20 mouse cellular contexts compared by ENCODE assay signal in the genomic region with DNA sequence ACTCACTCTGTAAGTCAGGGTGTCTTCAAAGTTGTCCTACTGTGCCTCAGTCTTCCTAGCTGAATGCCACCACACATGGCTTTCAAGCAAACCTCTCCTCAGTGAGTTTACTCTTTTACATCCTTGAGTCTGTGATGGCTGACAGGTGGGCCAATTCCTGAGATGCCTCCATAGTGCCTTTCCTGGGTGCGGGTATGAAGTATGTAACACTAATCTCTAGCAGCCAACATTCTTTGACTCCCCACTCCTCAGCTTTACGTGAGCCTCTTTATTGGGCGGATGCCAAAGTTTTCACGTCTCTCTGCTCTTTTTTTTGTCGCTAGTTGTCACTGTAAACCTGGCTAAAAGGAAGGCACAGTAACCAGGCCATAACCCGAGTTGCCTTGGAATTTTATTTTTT. TPM values are rescaled to one million over a fixed set of nuclear protein-coding genes. Genes with fewer than 3 reads are reported as not detected.
"Had no signal": no experiment of that assay in that cellular context is flagged by ENCODE, and none has a peak within 500 bp of the region (broad histone marks: within the 10 kb centered on the region; RNA-seq: fewer than 3 reads in every experiment).

No protein-coding gene starts in this region.

- ATAC-seq: liver, embryonic 12.5 days; midbrain, embryonic 13.5 days; midbrain, embryonic 15.5 days had no signal

- H3K27ac ChIP-seq: liver, embryonic 12.5 days; liver, embryonic 14.5 days; midbrain, embryonic 10.5 days; midbrain, embryonic 13.5 days; midbrain, embryonic 15.5 days; neural tube, embryonic 13.5 days; neural tube, embryonic 15.5 days had no signal

- H3K9ac ChIP-seq: liver, embryonic 12.5 days; liver, embryonic 14.5 days; midbrain, embryonic 13.5 days; midbrain, embryonic 15.5 days; neural tube, embryonic 13.5 days; neural tube, embryonic 15.5 days had no signal

- H3K27me3 ChIP-seq: liver, embryonic 12.5 days; midbrain, embryonic 13.5 days; midbrain, embryonic 15.5 days; neural tube, embryonic 13.5 days; neural tube, embryonic 15.5 days had no signal

- H3K9me3 ChIP-seq: liver, embryonic 12.5 days; midbrain, embryonic 10.5 days; midbrain, embryonic 13.5 days; midbrain, embryonic 15.5 days; neural tube, embryonic 13.5 days; neural tube, embryonic 15.5 days had no signal

- H3K4me1 ChIP-seq: midbrain, embryonic 13.5 days; midbrain, embryonic 15.5 days; neural tube, embryonic 13.5 days; neural tube, embryonic 15.5 days had no signal

- DNase-seq: lung, adult 18-20 months; lung, postnatal 14 days; lung, postnatal 4 days; retina, postnatal 1 day; right cerebral cortex, adult 18-20 months; right cerebral cortex, postnatal 25 days; right cerebral cortex, postnatal 4 days; spleen, adult 18-20 months; thymus, adult 18-20 months; thymus, postnatal 14 days; thymus, postnatal 36 days had no signal

- H3K36me3 ChIP-seq: liver, embryonic 12.5 days; midbrain, embryonic 10.5 days; midbrain, embryonic 13.5 days; midbrain, embryonic 15.5 days; neural tube, embryonic 13.5 days; neural tube, embryonic 15.5 days had no signal

- H3K4me3 ChIP-seq: liver, embryonic 12.5 days; midbrain, embryonic 10.5 days; midbrain, embryonic 13.5 days; midbrain, embryonic 15.5 days; myocyte; neural tube, embryonic 13.5 days; neural tube, embryonic 15.5 days had no signal

- H3K4me2 ChIP-seq: liver, embryonic 12.5 days; midbrain, embryonic 13.5 days; midbrain, embryonic 15.5 days; neural tube, embryonic 13.5 days; neural tube, embryonic 15.5 days had no signal

RNA-seq across cellular contexts. Expression of a gene that starts 24.0 kb away (rescaled TPM):
- polyA plus RNA-seq: midbrain, embryonic 13.5 days; midbrain, embryonic 15.5 days; myocyte; neural tube, embryonic 15.5 days; stomach, embryonic 14.5 days had no signal
